Mouse (Mus musculus) CH12.LX (cell line): ENCODE results near the gene Cnnm2. TPM values are rescaled to one million over a fixed set of nuclear protein-coding genes. Genes with fewer than 3 reads are reported as not detected.

ENCODE experiments used
- DNase-seq: peaks from one replicate; pipeline ENCODE4 v3.0.0-alpha.2; 2013; ENCODE audit errors: extremely low read depth
- H3K27ac ChIP-seq: 2 replicates; pipeline ENCODE4 v1.5.1; 2012; ENCODE audit warnings: low read depth, mild to moderate bottlenecking, control low read depth, moderate library complexity; ENCODE audit not compliant: insufficient read depth
- H3K27me3 ChIP-seq: replicated peaks from 2 replicates; pipeline ENCODE3; 2012; ENCODE audit warnings: inconsistent platforms
- H3K36me3 ChIP-seq, 2 experiments: replicated peaks in 1 of 2; 2 replicates each; pipeline versions ENCODE3 to v1.6.1; 2012; ENCODE audit warnings: inconsistent platforms in 1 of 2, low read length in 1 of 2, mild to moderate bottlenecking in 1 of 2, mixed read lengths in 1 of 2, moderate library complexity in 1 of 2; ENCODE audit not compliant: control insufficient read depth in 1 of 2, insufficient read depth in 1 of 2
- H3K4me1 ChIP-seq, 2 experiments: 2 replicates each; pipeline ENCODE4 v1.6.1; 2012; ENCODE audit warnings: inconsistent platforms in 1 of 2, moderate library complexity in 1 of 2; ENCODE audit not compliant: insufficient read depth in 2 of 2, control insufficient read depth in 1 of 2
- H3K4me2 ChIP-seq: 2 replicates; pipeline ENCODE4 v1.6.1; 2012; ENCODE audit warnings: low read depth, mild to moderate bottlenecking, control low read depth; ENCODE audit not compliant: poor library complexity, insufficient read depth, severe bottlenecking
- H3K4me3 ChIP-seq, 3 experiments: fragments of 150-350 bp in 1 of 3; sonication (generic) in 1 of 3; replicated peaks in 1 of 3; 2 replicates each; pipeline versions ENCODE3 to v1.5.1; 2011 to 2012; ENCODE audit warnings: low read depth in 2 of 3, low read length in 2 of 3, mild to moderate bottlenecking in 2 of 3, moderate library complexity in 2 of 3, control low read depth in 1 of 3, improper control_type of control experiment in 1 of 3, inconsistent platforms in 1 of 3, mixed read lengths in 1 of 3; ENCODE audit not compliant: poor library complexity in 1 of 3
- H3K79me2 ChIP-seq: replicated peaks from 2 replicates; pipeline ENCODE4 v1.6.1; 2012; ENCODE audit warnings: mild to moderate bottlenecking, moderate library complexity; ENCODE audit not compliant: control insufficient read depth, poor library complexity, insufficient read depth, severe bottlenecking; ENCODE audit errors: extremely low read depth
- H3K9ac ChIP-seq: 2 replicates; pipeline ENCODE4 v1.6.1; 2012; ENCODE audit warnings: low read depth, mild to moderate bottlenecking, control low read depth, moderate library complexity; ENCODE audit not compliant: insufficient read depth
- H3K9me3 ChIP-seq: replicated peaks from 2 replicates; pipeline ENCODE3; 2012; ENCODE audit warnings: low read length, inconsistent platforms, mixed read lengths
- BHLHE40 ChIP-seq: IDR thresholded peaks from 2 replicates; pipeline ENCODE4 v1.6.1; 2011; ENCODE audit warnings: mild to moderate bottlenecking, low read depth, low read length, improper control_type of control experiment
- CHD1 ChIP-seq: IDR thresholded peaks from 2 replicates; pipeline ENCODE4 v1.6.1; 2012; ENCODE audit warnings: low read depth, low read length, improper control_type of control experiment, inconsistent platforms
- CHD2 ChIP-seq: IDR thresholded peaks from 2 replicates; pipeline ENCODE4 v1.6.1; 2011; ENCODE audit warnings: low read length, improper control_type of control experiment
- CTCF ChIP-seq, 2 experiments: IDR thresholded peaks in 1 of 2; conservative IDR thresholded peaks in 1 of 2; 2 replicates each; pipeline ENCODE4 v1.5.1; 2011 to 2012; ENCODE audit warnings: low read depth in 2 of 2, low read length in 2 of 2, improper control_type of control experiment in 1 of 2, inconsistent platforms in 1 of 2, mild to moderate bottlenecking in 1 of 2, moderate library complexity in 1 of 2
- ELF1 ChIP-seq: IDR thresholded peaks from 2 replicates; pipeline ENCODE4 v1.6.1; 2014; ENCODE audit warnings: low read depth, mild to moderate bottlenecking, inconsistent platforms, low read length, improper control_type of control experiment
- ETS1 ChIP-seq: conservative IDR thresholded peaks from 2 replicates; pipeline ENCODE4 v1.6.1; 2012; ENCODE audit warnings: low read depth, mild to moderate bottlenecking, inconsistent platforms, low read length, improper control_type of control experiment, moderate library complexity
- GABPA ChIP-seq: IDR thresholded peaks from 2 replicates; pipeline ENCODE4 v1.6.1; 2012; ENCODE audit warnings: low read depth, low read length, improper control_type of control experiment, inconsistent platforms; ENCODE audit not compliant: insufficient replicate concordance
- HCFC1 ChIP-seq: IDR thresholded peaks from 2 replicates; pipeline ENCODE4 v1.6.1; 2012; ENCODE audit warnings: low read depth, mild to moderate bottlenecking, inconsistent platforms, low read length, improper control_type of control experiment
- IRF4 ChIP-seq: IDR thresholded peaks from 2 replicates; pipeline ENCODE4 v1.6.1; 2014; ENCODE audit warnings: low read depth, mild to moderate bottlenecking, inconsistent platforms, low read length, improper control_type of control experiment
- JUN ChIP-seq: IDR thresholded peaks from 2 replicates; pipeline ENCODE4 v1.6.1; 2011; ENCODE audit warnings: low read depth, mild to moderate bottlenecking, low read length, improper control_type of control experiment, moderate library complexity; ENCODE audit not compliant: insufficient read depth
- JUND ChIP-seq: conservative IDR thresholded peaks from 2 replicates; pipeline ENCODE4 v1.6.1; 2011; ENCODE audit warnings: low read depth, low read length, improper control_type of control experiment
- KAT2A ChIP-seq: IDR thresholded peaks from 2 replicates; pipeline ENCODE4 v1.6.1; 2012; ENCODE audit warnings: low read length, improper control_type of control experiment, inconsistent platforms; ENCODE audit not compliant: insufficient replicate concordance
- MAFK ChIP-seq: IDR thresholded peaks from 2 replicates; pipeline ENCODE4 v1.6.1; 2011; ENCODE audit warnings: low read length, improper control_type of control experiment; ENCODE audit not compliant: insufficient replicate concordance
- MAX ChIP-seq: IDR thresholded peaks from 2 replicates; pipeline ENCODE4 v1.6.1; 2011; ENCODE audit warnings: low read length, improper control_type of control experiment
- MEF2A ChIP-seq: IDR thresholded peaks from 2 replicates; pipeline ENCODE4 v1.6.1; 2014; ENCODE audit warnings: low read depth, mild to moderate bottlenecking, inconsistent platforms, low read length, improper control_type of control experiment, borderline replicate concordance
- MXI1 ChIP-seq: IDR thresholded peaks from 2 replicates; pipeline ENCODE4 v1.6.1; 2011; ENCODE audit warnings: mild to moderate bottlenecking, low read depth, low read length, improper control_type of control experiment
- MYC ChIP-seq: IDR thresholded peaks from 2 replicates; pipeline ENCODE4 v1.6.1; 2011; ENCODE audit warnings: low read depth, mild to moderate bottlenecking, improper control_type of control experiment, low read length
- NELFE ChIP-seq: IDR thresholded peaks from 2 replicates; pipeline ENCODE4 v1.6.1; 2011; ENCODE audit warnings: low read depth, low read length, improper control_type of control experiment
- PAX5 ChIP-seq: IDR thresholded peaks from 2 replicates; pipeline ENCODE4 v1.6.1; 2012; ENCODE audit warnings: low read length, inconsistent platforms, mixed read lengths
- POLR2A ChIP-seq: IDR thresholded peaks from 2 replicates; pipeline ENCODE4 v1.6.1; 2011; ENCODE audit warnings: low read depth, mild to moderate bottlenecking, improper control_type of control experiment, low read length
- POLR2AphosphoS2 ChIP-seq: IDR thresholded peaks from 2 replicates; pipeline ENCODE4 v1.6.1; 2011; ENCODE audit warnings: low read depth, low read length, improper control_type of control experiment
- RAD21 ChIP-seq: IDR thresholded peaks from 2 replicates; pipeline ENCODE4 v1.6.1; 2011; ENCODE audit warnings: low read depth, mild to moderate bottlenecking, low read length, improper control_type of control experiment, moderate library complexity
- RCOR1 ChIP-seq: conservative IDR thresholded peaks from 2 replicates; pipeline ENCODE4 v1.6.1; 2012; ENCODE audit warnings: low read depth, mild to moderate bottlenecking, inconsistent platforms, low read length, improper control_type of control experiment
- SIN3A ChIP-seq: IDR thresholded peaks from 2 replicates; pipeline ENCODE4 v1.6.1; 2012; ENCODE audit warnings: low read length, improper control_type of control experiment, inconsistent platforms
- SMC3 ChIP-seq: IDR thresholded peaks from 2 replicates; pipeline ENCODE4 v1.6.1; 2011; ENCODE audit warnings: low read depth, low read length, improper control_type of control experiment
- TBP ChIP-seq: conservative IDR thresholded peaks from 2 replicates; pipeline ENCODE4 v1.6.1; 2011; ENCODE audit warnings: low read depth, low read length, improper control_type of control experiment
- UBTF ChIP-seq: IDR thresholded peaks from 2 replicates; pipeline ENCODE4 v1.6.1; 2012; ENCODE audit warnings: low read depth, mild to moderate bottlenecking, inconsistent platforms, low read length, improper control_type of control experiment, moderate library complexity
- USF1 ChIP-seq: IDR thresholded peaks from 2 replicates; pipeline ENCODE4 v1.6.1; 2014; ENCODE audit warnings: low read depth, mild to moderate bottlenecking, inconsistent platforms, low read length, improper control_type of control experiment
- USF2 ChIP-seq: conservative IDR thresholded peaks from 2 replicates; pipeline ENCODE4 v1.6.1; 2011; ENCODE audit warnings: low read depth, low read length, improper control_type of control experiment
- ZC3H11A ChIP-seq: IDR thresholded peaks from 2 replicates; pipeline ENCODE4 v1.6.1; 2012; ENCODE audit warnings: low read depth, mild to moderate bottlenecking, inconsistent platforms, low read length, improper control_type of control experiment
- ZNF384 ChIP-seq: IDR thresholded peaks from 2 replicates; pipeline ENCODE4 v1.6.1; 2012; ENCODE audit warnings: low read depth, low read length, improper control_type of control experiment, inconsistent platforms
- dilution Hi-C: fragments of 300-500 bp; cut with MboI; formaldehyde crosslinking; loops from 2 replicates; pipeline ENCODE4 v1.14.3; 2020; ENCODE audit warnings: low sequenced_read_pairs; ENCODE audit not compliant: extremely low pct_unique_long_range_greater_than_20kb, extremely low pct_ligation_motif_present
- in situ Hi-C: fragments of 300-500 bp; cut with MboI; formaldehyde crosslinking; loops from 3 replicates; pipeline ENCODE4 v1.14.3; 2019; ENCODE audit warnings: low sequenced_read_pairs, low pct_ligation_motif_present, low pct_unique_long_range_greater_than_20kb, mixed read lengths
- polyA plus RNA-seq: library from polyadenylated mRNA; unstranded; fragments of >175 nt; gene quantifications from 2 replicates; pipeline ENCODE4 v1.2.1, GENCODE M21; 2012; ENCODE audit warnings: low read depth; ENCODE audit not compliant: insufficient read length
- total RNA-seq, 2 experiments: library from RNA; depleted of rRNA; stranded (reverse); fragments of 300-350 nt in 1 of 2; fragments of >200 nt in 1 of 2; gene quantifications; 2 replicates each; pipeline ENCODE4 v1.2.3; 2012 to 2014

Cnnm2 gene
- total and polyA plus RNA-seq, 3 experiments: 1.8 to 3.7 (median 2.6) TPM

- no peaks in the 10 kb centered on the region for H3K9me3 ChIP-seq
- no peak overlapping the region for H3K4me2 ChIP-seq
- no peak overlapping the region for H3K9ac ChIP-seq
- no peaks in the 10 kb centered on the region for H3K36me3 ChIP-seq
- H3K27me3 ChIP-seq: no peaks in the 10 kb centered on the region
- H3K4me1 ChIP-seq: no peaks in the 10 kb centered on the region
- no peak overlapping the region for H3K4me3 ChIP-seq
- dilution Hi-C loops: no loop called here
- in situ Hi-C loops: loop anchor here (5.0 kb wide), 1 partner anchor 35 kb away; no protein-coding TSS in a partner anchor
- no peak overlapping the region for H3K27ac ChIP-seq
- TF ChIP-seq MXI1 (no peak), GABPA (no peak), RAD21 (no peak), RCOR1 (no peak), BHLHE40 (no peak), PAX5 (no peak), ZC3H11A (no peak), POLR2AphosphoS2 (no peak), JUND (no peak), POLR2A (no peak), ETS1 (no peak), CTCF (conservative IDR thresholded peaks at IDR 0.05 in 1 of 2, IDR thresholded peaks at IDR 0.05 in 1 of 2; ENCODE audit: low read depth in 2 of 2, low read length in 2 of 2) (no peak), HCFC1 (no peak), ELF1 (no peak), TBP (no peak), UBTF (no peak), SMC3 (no peak), MYC (no peak), JUN (no peak), MAFK (no peak)
- H3K79me2 ChIP-seq: no peaks in the 10 kb centered on the region
- DNase-seq: no peak
These were observed 76.1 kb downstream of the Cnnm2 start for GRCm38 (mm10) chr19:46837290-46838079.

GRCm38 (mm10) chr19:46841016-46841415, 79.6 kb downstream of the Cnnm2 start:
- H3K27ac ChIP-seq: no peak overlapping the region
- no peak overlapping the region for H3K4me2 ChIP-seq
- TF ChIP-seq CHD1: no peak
- no peak for TF ChIP-seq SMC3
- no peak for TF ChIP-seq HCFC1
- no peak for TF ChIP-seq IRF4
- no peak for TF ChIP-seq MAX
- TF ChIP-seq SIN3A: no peak
- no peak for TF ChIP-seq MXI1
- no peak for TF ChIP-seq ZNF384
- no peak for TF ChIP-seq MYC
- TF ChIP-seq ELF1: no peak
- TF ChIP-seq USF2: no peak
- TF ChIP-seq USF1: no peak
- TF ChIP-seq RCOR1: no peak
- no peak for TF ChIP-seq KAT2A
- no peak for TF ChIP-seq PAX5
- TF ChIP-seq CHD2: no peak
- no peak for TF ChIP-seq MEF2A
- no peak for TF ChIP-seq NELFE
- in situ Hi-C loops: no loop called here
- H3K4me3 ChIP-seq: no peak overlapping the region
- H3K36me3 ChIP-seq: no peaks in the 10 kb centered on the region
- H3K9ac ChIP-seq: no peak overlapping the region
- H3K27me3 ChIP-seq: no peaks in the 10 kb centered on the region
- no peaks in the 10 kb centered on the region for H3K9me3 ChIP-seq
- no peaks in the 10 kb centered on the region for H3K79me2 ChIP-seq
- 0 out of 4 replicates have a peak, but pooled peaks cover 4 to 7% of the 10 kb centered on the region in 2 experiments for H3K4me1 ChIP-seq
- DNase-seq: no peak
- dilution Hi-C loops: no loop called here
